Mouse (Mus musculus) mature B cell (primary cell): ENCODE data around the gene Fam240a.

ENCODE experiments used
- in situ Hi-C: fragments of 300-500 bp; cut with MboI; formaldehyde crosslinking; loops from 2 replicates; pipeline ENCODE4 v1.14.3; 2019

Gene Fam240a

DNA sequence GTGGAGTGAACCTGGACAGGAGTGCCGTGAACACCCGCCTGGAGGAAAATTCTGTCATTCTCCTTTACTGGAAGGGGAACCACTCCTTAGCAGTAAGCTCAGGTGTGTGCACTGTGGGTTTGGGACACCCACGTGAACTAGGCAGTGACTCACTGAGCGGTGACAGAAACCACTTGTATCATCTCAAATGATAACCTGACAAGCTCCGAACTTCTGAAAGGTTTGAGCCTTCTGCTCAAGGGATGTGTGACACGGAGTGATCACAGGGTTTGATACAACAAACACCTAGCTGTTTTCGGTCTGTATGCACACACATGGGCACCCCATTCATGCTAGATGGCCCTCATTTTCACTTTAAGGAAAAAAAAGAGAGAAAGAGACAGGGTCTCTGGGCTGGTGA is at the start of gene Fam240a:
Fam240a (minus strand) TSS at position 76 of the 400 bp plus-strand sequence.
- in situ Hi-C loops, result no loop called here

- in situ Hi-C loops, result no loop called here
These were observed 49.2 kb upstream of the Fam240a start for GRCm38 (mm10) chr9:110965910-110966231.

DNA sequence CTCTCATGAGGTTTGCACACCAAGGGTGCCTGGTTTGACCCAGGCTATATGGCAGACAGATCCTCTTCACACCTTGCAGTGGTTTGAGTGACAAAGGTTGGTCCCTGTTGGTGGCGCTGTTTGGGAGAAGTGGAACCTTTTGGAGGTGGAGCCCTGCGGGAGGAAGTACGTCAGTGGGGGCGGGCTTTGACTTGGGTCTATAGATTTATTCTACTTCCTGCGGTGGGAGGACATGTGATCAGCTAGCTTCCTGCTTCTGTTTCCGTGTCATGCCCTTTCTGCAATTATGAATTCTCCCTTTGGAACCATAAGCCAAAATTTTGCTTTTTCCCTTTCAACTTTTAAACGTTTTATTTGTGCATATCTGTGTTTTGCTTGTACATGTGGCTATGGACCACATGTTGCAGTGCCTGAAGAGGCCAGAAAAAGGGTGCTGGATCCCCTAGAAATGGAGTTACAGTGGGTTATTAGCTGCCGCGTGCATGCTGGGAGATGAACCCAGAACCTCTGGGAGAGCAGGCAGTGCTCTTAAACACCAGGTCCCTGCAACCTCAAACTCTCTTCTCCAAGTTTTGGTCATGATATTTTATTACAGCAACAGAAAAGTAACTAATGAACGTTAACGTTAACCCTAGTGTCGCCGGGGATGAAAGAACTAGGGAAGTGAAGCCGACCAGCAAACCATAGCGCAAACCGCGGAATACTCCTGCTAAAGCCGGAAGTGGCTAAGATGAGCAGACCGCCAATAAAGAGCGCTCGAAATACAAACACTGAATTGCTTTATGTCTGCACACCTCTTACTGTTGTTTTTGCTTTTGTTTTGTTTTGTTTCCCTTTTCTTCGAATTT is 48.6 kb upstream of the Fam240a start:
- in situ Hi-C loops, result no loop called here

DNA sequence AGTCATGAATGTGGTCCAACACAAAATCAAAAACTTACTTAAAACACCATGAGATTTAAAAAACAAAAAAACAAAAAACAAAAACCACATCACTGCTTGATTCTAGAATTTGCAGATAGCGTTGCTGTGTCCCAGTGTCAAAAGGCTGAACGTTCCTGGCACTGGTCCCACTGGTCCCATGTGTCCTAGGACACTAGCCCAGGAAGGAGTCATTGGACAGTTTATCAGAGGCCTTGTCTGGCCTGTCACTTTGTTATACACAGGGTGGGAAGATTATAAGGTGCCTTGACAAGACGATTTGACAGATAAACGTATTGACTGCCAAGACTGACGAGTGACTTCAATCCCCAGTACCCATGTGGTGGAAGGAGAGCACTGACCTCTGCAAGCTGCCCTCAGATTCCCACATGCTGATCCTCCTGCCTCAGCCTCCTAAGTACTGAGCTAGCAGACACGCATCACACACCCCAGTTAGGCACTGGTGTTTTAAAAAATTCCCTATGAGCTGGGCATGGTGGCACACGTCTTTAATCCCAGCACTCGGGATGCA is 47.0 kb upstream of the Fam240a start:
- in situ Hi-C loops, result no loop called here

DNA sequence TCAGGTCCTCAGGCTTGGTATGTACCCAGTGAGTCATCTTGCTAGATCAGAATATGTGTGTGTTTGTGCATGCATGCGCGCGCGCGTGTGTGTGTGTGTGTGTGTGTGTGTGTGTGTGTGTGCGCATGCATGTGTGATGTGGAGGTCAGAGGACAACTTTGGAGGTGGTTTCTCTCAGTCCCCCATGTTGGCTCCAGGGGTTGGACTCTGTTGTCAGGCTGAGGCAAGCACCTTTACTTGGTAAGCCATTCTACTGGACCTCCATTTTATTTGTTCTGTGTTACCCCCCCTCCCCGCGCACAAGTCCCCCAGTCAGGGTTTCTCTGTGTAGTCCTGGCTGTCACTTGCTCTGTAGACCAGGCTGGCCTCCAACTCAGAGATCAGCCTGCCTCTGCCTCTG is 44.7 kb upstream of the Fam240a start:
- in situ Hi-C loops, result no loop called here

- in situ Hi-C loops, result no loop called here
These were observed 43.8 kb upstream of the Fam240a start for GRCm38 (mm10) chr9:110960230-110961149.

DNA sequence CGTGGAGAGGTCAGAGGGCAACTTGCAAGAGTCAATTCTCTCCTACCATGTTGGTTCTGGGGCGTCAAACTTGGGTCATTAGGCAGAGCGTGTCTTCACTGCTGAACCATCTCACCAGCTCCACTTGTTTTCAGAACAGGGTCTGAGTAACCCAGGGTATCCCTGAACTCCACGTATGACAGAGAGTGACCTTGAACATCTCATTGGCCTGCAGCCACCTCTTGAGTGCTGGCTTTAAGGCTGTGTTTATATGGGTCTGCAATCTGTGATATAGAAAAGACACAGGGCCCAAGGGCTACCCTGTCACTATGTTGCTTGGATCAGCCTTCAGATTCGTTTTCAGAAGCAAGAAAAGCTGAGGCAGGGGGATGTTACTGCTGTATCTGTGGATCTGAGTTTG is 43.0 kb upstream of the Fam240a start:
- in situ Hi-C loops, result no loop called here

GRCm38 (mm10) chr9:110955962-110956361 is 39.3 kb upstream of the Fam240a start:
- in situ Hi-C loops, result no loop called here

GRCm38 (mm10) chr9:110954681-110955445 is 38.2 kb upstream of the Fam240a start:
- in situ Hi-C loops, result no loop called here

DNA sequence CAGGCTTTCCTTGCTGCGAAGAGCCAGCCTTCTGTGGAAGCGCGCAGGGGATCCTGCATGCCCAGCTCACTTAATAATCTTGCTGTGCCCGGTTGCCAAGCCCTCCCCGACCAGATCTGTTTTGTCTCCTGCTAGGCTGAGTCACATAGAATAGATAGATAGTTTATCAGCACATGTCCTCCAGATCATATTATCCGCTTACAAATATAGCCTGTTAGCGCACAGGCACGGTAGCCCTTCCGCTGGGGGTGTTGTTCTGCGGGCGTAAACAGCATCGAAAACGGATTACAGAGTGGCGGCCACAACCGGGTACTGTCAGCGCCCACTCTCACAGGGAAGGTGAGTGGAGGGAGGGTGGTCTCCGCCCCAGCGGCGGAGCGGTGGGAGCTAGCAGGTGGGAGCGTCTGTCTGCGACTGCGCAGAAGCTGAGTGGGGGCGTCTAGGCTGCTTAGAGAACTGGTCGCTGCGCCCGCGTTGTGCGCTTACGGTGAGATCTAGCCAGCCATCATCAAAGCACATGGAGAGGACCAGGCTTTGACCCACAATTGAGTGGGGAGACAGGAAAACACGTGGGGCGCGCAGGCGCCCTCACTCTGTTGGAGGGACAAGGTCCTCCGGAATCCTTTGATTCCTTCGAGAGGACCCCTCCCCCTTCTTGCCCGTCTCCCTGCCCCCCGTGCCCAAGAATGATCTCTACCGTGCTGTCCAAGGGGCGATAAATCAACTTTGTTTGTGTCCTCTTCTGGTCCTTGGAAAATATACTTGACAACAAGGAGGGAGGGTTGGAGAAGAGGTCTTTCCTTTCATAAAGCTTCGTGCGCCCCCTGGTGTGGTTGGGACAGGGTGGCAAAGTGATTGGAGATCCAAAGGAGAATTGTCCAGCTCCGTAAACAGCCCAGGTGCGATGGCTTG is 37.1 kb upstream of the Fam240a start:
- in situ Hi-C loops, result no loop called here

DNA sequence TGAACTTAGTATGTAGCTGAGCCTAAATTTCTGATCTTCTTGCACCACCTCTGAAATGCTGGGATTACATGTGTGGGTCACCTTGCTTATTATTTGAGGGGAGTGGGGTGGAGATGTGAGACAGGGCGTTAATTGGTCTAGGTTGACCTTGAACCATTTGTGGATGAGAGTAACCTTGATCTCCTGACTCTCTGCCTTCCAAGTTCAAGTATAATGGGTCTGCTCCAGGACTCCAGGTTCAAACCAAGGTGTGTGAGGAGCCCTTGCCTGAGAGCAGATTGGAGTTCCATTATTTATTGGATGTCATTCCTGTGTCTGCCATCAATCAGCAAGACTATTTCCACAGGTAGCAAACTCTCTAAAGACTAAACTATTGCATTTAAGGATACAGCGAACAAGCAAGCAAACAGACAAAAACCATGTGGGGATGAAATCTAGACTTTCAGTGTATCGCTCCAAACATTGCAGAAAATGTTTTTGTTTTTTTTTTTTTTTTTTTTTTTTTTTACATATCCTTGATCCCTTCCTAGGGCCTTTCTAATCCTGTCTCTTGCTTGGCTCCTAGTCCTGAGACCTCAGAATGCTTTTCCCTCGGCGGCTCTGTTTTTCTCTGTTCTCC is 36.4 kb upstream of the Fam240a start:
- in situ Hi-C loops, result no loop called here

GRCm38 (mm10) chr9:110952398-110952797 is 35.7 kb upstream of the Fam240a start:
- in situ Hi-C loops, result no loop called here

- in situ Hi-C loops, result no loop called here
These were observed 35.2 kb upstream of the Fam240a start for GRCm38 (mm10) chr9:110951866-110952265.

DNA sequence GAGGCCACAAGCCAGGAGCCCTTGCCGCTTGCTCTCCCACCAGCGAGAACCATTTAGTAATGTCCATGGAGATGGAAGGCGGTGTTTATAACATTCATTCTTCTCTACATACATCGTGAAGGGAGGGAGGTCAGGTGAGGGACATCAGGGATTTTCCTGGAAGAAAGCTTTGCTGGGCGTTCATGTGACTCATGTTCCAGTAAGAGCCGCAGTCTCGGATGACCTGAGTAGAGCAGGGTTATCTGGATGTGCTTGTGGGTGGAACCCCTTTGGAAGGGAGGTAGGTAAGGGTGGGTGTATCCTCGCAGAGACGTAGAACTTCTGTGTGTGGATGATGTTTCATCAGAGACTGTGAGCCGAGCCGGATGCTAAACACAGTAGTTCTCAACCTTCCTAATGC is 34.7 kb upstream of the Fam240a start, which contains the start of gene Lrrc2:
Lrrc2 (plus strand) TSS at position 149 of the 400 bp plus-strand sequence.
- in situ Hi-C loops, result no loop called here

GRCm38 (mm10) chr9:110950109-110950508 is 33.4 kb upstream of the Fam240a start:
- in situ Hi-C loops, result no loop called here

GRCm38 (mm10) chr9:110948813-110949310 is 32.2 kb upstream of the Fam240a start:
- in situ Hi-C loops, result no loop called here

- in situ Hi-C loops, result no loop called here
These were observed 31.2 kb upstream of the Fam240a start for GRCm38 (mm10) chr9:110947900-110948299.

- in situ Hi-C loops, result no loop called here
These were observed 30.6 kb upstream of the Fam240a start for GRCm38 (mm10) chr9:110947261-110947661.

- in situ Hi-C loops, result no loop called here
These were observed 29.9 kb upstream of the Fam240a start for GRCm38 (mm10) chr9:110946548-110947044.

GRCm38 (mm10) chr9:110945926-110946325 is 29.3 kb upstream of the Fam240a start, which contains the start of gene Tdgf1:
Gene Tdgf1, minus strand, starts transcription at chr9:110946158.
- in situ Hi-C loops, result no loop called here
